Mouse (Mus musculus): ENCODE measurements at regions not wholly inside any gene's neighbourhood (a gene's known extent, or its start where the extent isn't known, plus 50 kb on each side); places are given as distances from the start of the nearest gene placed in this dataset.

- no peaks in the 10 kb centered on the region for H3K79me2 ChIP-seq (ENCODE audit: control insufficient read depth, insufficient read depth, low read length)
- H3K27ac ChIP-seq (replicated peaks; ENCODE audit: insufficient read depth, low read depth, low read length), result no peak overlapping the region
- H3K9ac ChIP-seq (ENCODE audit: low read depth, low read length), result no peak overlapping the region
- no peak for TF ChIP-seq POLR2A (IDR thresholded peaks at IDR 0.05; ENCODE audit: extremely low read depth, insufficient read depth, low read length)
- no peak for TF ChIP-seq CTCF (IDR thresholded peaks at IDR 0.05; ENCODE audit: low read depth, low read length)
- DNase-seq (ENCODE audit: extremely low read depth, low read depth, low spot score), result no peak
- H3K27me3 ChIP-seq (ENCODE audit: control insufficient read depth, insufficient read depth, low read length), result no peaks in the 10 kb centered on the region
- H3K4me1 ChIP-seq (ENCODE audit: control insufficient read depth, insufficient read depth, low read length), result no peaks in the 10 kb centered on the region
- H3K36me3 ChIP-seq (ENCODE audit: control insufficient read depth, insufficient read depth, low read length), result no peaks in the 10 kb centered on the region
- 80% methylated on average over 1 of the region's 1 CpGs for WGBS
- no peak overlapping the region for H3K4me3 ChIP-seq (ENCODE audit: insufficient read depth, low read depth, low read length)
Measured at GRCm38 (mm10) chr10:16524101-16524500, 1198.9 kb upstream of the Cited2 start.

DNA sequence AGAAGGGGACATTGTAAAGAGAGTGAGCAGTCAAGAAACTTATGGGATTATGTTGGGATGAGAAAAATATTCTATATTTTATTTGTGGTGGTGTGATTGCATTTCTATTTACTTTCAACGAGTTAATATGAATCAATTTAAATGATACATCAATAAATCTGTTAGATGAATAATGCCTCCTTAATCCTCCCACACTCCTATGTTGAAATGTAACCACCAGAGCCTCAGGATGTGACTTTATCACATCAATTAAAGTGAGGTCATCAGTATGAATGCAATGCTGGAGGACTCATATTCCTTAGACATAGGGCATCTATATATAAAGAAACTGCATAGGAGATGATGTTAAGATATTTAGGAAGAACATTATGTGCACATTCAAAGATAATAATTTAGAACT, 1195.3 kb upstream of the Cited2 start:
- H3K9ac ChIP-seq (ENCODE audit: low read depth, low read length), result no peak overlapping the region
- no peaks in the 10 kb centered on the region for H3K27me3 ChIP-seq (ENCODE audit: control insufficient read depth, insufficient read depth, low read length)
- no peak overlapping the region for H3K27ac ChIP-seq (replicated peaks; ENCODE audit: insufficient read depth, low read depth, low read length)
- no peak for DNase-seq (ENCODE audit: extremely low read depth, low read depth, low spot score)
- H3K79me2 ChIP-seq (ENCODE audit: control insufficient read depth, insufficient read depth, low read length), result no peaks in the 10 kb centered on the region
- H3K36me3 ChIP-seq (ENCODE audit: control insufficient read depth, insufficient read depth, low read length), result no peaks in the 10 kb centered on the region
- H3K4me1 ChIP-seq (ENCODE audit: control insufficient read depth, insufficient read depth, low read length), result no peaks in the 10 kb centered on the region
- WGBS, result 64% methylated on average over 1 of the region's 1 CpGs
- H3K4me3 ChIP-seq (ENCODE audit: insufficient read depth, low read depth, low read length), result no peak overlapping the region
- TF ChIP-seq POLR2A (IDR thresholded peaks at IDR 0.05; ENCODE audit: extremely low read depth, insufficient read depth, low read length) (no peak), CTCF (IDR thresholded peaks at IDR 0.05; ENCODE audit: low read depth, low read length) (no peak)

DNA sequence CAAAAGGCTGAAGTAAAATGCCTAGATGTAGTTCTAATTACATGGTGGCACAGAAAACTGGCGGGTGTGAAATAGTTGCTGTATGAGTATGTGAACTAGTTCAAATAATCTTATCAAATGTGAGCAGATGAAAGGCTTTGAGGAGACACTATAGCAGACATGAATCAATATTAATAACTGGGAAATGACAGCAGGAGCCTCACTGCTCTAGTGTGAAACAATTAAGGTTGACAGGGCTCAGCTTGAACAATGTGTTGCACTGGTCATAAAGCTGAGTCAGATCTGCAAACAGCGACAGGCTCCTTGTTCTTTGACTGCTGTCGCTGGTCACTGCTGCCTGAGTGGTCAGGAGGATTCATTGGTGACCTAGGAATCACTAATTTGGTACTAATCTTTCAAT, 1185.4 kb upstream of the Cited2 start:
- Histone ChIP-seq H3K4me3 (ENCODE audit: insufficient read depth, low read depth, low read length) (no peak overlapping the region), H3K79me2 (ENCODE audit: control insufficient read depth, insufficient read depth, low read length) (no peaks in the 10 kb centered on the region), H3K4me1 (ENCODE audit: control insufficient read depth, insufficient read depth, low read length) (no peaks in the 10 kb centered on the region), H3K27ac (replicated peaks; ENCODE audit: insufficient read depth, low read depth, low read length) (no peak overlapping the region), H3K36me3 (ENCODE audit: control insufficient read depth, insufficient read depth, low read length) (no peaks in the 10 kb centered on the region), H3K27me3 (ENCODE audit: control insufficient read depth, insufficient read depth, low read length) (no peaks in the 10 kb centered on the region), H3K9ac (ENCODE audit: low read depth, low read length) (no peak overlapping the region)
- no peak for DNase-seq (ENCODE audit: extremely low read depth, low read depth, low spot score)
- TF ChIP-seq POLR2A (IDR thresholded peaks at IDR 0.05; ENCODE audit: extremely low read depth, insufficient read depth, low read length), result no peak
- no peak for TF ChIP-seq CTCF (IDR thresholded peaks at IDR 0.05; ENCODE audit: low read depth, low read length)
- 63% methylated on average over 3 of the region's 3 CpGs for WGBS

GRCm38 (mm10) chr10:16538379-16538778, 1184.6 kb upstream of the Cited2 start:
- Histone ChIP-seq H3K36me3 (ENCODE audit: control insufficient read depth, insufficient read depth, low read length) (no peaks in the 10 kb centered on the region), H3K9ac (ENCODE audit: low read depth, low read length) (no peak overlapping the region), H3K27me3 (ENCODE audit: control insufficient read depth, insufficient read depth, low read length) (no peaks in the 10 kb centered on the region), H3K79me2 (ENCODE audit: control insufficient read depth, insufficient read depth, low read length) (no peaks in the 10 kb centered on the region), H3K4me3 (ENCODE audit: insufficient read depth, low read depth, low read length) (no peak overlapping the region), H3K27ac (replicated peaks; ENCODE audit: insufficient read depth, low read depth, low read length) (no peak overlapping the region), H3K4me1 (ENCODE audit: control insufficient read depth, insufficient read depth, low read length) (no peaks in the 10 kb centered on the region)
- TF ChIP-seq POLR2A (IDR thresholded peaks at IDR 0.05; ENCODE audit: extremely low read depth, insufficient read depth, low read length), result no peak
- TF ChIP-seq CTCF (IDR thresholded peaks at IDR 0.05; ENCODE audit: low read depth, low read length), result no peak
- no peak for DNase-seq (ENCODE audit: extremely low read depth, low read depth, low spot score)
- 54% methylated on average over 1 of the region's 1 CpGs for WGBS

DNA sequence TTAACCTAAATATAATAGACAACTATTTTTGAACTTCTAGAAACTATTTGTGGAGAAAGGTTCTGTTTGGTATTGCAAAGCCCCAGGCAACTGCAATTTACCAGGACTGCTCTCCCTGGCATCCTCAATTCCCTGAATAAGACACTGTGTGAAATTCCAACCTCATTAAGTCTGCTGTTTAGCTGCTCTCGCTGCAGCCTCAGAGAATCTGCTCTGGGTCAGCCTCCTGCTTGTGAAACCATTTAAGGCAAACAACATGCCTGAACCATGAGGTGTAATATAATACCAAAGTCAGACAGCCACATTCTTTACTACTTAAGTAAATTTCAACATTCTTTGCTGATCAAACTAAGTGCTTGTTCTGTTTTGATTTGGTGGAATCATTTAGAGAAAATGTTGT, 1177.6 kb upstream of the Cited2 start:
- DNase-seq (ENCODE audit: extremely low read depth, low read depth, low spot score), result no peak
- 19% methylated on average over 1 of the region's 1 CpGs for WGBS
- Histone ChIP-seq H3K27ac (replicated peaks; ENCODE audit: insufficient read depth, low read depth, low read length) (no peak overlapping the region), H3K9ac (ENCODE audit: low read depth, low read length) (no peak overlapping the region), H3K4me3 (ENCODE audit: insufficient read depth, low read depth, low read length) (no peak overlapping the region), H3K36me3 (ENCODE audit: control insufficient read depth, insufficient read depth, low read length) (no peaks in the 10 kb centered on the region), H3K27me3 (ENCODE audit: control insufficient read depth, insufficient read depth, low read length) (no peaks in the 10 kb centered on the region), H3K4me1 (ENCODE audit: control insufficient read depth, insufficient read depth, low read length) (no peaks in the 10 kb centered on the region), H3K79me2 (ENCODE audit: control insufficient read depth, insufficient read depth, low read length) (no peaks in the 10 kb centered on the region)
- TF ChIP-seq POLR2A (IDR thresholded peaks at IDR 0.05; ENCODE audit: extremely low read depth, insufficient read depth, low read length) (no peak), CTCF (IDR thresholded peaks at IDR 0.05; ENCODE audit: low read depth, low read length) (no peak)

DNA sequence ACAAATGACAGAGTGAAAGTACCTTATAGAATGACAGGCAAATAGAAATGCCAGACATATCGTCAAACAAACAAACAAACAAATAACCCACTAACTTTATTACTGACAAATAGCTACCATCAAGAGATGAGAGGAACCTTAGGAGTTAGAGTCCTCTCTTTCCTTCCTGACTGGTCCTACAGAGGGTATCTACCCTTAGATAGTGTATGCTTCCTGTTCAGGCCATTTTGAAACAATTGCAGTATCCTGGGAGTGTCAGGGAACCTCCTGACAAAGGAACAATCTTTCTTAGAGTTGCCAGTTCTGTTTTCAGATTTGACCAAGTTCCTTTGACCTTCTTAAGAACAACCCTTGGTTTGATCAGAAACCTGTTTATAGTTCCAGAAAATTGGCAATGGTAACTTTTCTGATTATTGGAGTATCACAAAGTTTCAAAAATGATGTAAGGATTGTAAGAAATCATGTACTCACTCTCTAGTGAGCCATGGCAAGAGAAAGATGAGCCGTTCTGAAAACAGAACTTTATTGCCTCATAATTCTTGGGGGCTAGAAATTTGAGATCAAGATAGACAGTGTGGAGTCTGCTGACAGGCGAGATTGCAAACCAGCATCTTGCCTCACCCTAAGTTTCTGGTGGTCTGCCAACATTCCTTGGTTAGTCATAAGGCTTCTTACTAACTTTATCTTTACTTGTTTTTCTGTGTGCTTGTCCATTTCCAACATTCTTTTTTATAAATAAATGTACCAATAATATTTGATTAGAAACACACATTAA, 1170.0 kb upstream of the Cited2 start:
- TF ChIP-seq POLR2A (IDR thresholded peaks at IDR 0.05; ENCODE audit: extremely low read depth, insufficient read depth, low read length), result no peak
- TF ChIP-seq CTCF (IDR thresholded peaks at IDR 0.05; ENCODE audit: low read depth, low read length), result no peak
- DNase-seq (ENCODE audit: extremely low read depth, low read depth, low spot score), result no peak
- no peaks in the 10 kb centered on the region for H3K79me2 ChIP-seq (ENCODE audit: control insufficient read depth, insufficient read depth, low read length)

More for the DNA sequence above, 1170.0 kb upstream of the Cited2 start:
- Histone ChIP-seq H3K27me3 (ENCODE audit: control insufficient read depth, insufficient read depth, low read length) (no peaks in the 10 kb centered on the region), H3K36me3 (ENCODE audit: control insufficient read depth, insufficient read depth, low read length) (no peaks in the 10 kb centered on the region), H3K4me1 (ENCODE audit: control insufficient read depth, insufficient read depth, low read length) (no peaks in the 10 kb centered on the region), H3K9ac (ENCODE audit: low read depth, low read length) (no peak overlapping the region), H3K27ac (replicated peaks; ENCODE audit: insufficient read depth, low read depth, low read length) (no peak overlapping the region), H3K4me3 (ENCODE audit: insufficient read depth, low read depth, low read length) (no peak overlapping the region)
- WGBS, result 76% methylated on average over 3 of the region's 3 CpGs
